Mouse (Mus musculus): Measurements from ENCODE around the gene Cpa4.

Cpa4 gene

GRCm38 (mm10) chr6:30568069-30568468 is at the start of gene Cpa4:
Gene Cpa4, plus strand, starts transcription at chr6:30568369.
- in situ Hi-C loops (cut with MseI, MboI), result no loop called here

GRCm38 (mm10) chr6:30520400-30520799 is 47.8 kb upstream of the Cpa4 start:
- in situ Hi-C loops (cut with MseI, MboI), result no loop called here

GRCm38 (mm10) chr6:30525456-30526332 is 42.5 kb upstream of the Cpa4 start:
- in situ Hi-C loops (cut with MseI, MboI), result no loop called here

DNA sequence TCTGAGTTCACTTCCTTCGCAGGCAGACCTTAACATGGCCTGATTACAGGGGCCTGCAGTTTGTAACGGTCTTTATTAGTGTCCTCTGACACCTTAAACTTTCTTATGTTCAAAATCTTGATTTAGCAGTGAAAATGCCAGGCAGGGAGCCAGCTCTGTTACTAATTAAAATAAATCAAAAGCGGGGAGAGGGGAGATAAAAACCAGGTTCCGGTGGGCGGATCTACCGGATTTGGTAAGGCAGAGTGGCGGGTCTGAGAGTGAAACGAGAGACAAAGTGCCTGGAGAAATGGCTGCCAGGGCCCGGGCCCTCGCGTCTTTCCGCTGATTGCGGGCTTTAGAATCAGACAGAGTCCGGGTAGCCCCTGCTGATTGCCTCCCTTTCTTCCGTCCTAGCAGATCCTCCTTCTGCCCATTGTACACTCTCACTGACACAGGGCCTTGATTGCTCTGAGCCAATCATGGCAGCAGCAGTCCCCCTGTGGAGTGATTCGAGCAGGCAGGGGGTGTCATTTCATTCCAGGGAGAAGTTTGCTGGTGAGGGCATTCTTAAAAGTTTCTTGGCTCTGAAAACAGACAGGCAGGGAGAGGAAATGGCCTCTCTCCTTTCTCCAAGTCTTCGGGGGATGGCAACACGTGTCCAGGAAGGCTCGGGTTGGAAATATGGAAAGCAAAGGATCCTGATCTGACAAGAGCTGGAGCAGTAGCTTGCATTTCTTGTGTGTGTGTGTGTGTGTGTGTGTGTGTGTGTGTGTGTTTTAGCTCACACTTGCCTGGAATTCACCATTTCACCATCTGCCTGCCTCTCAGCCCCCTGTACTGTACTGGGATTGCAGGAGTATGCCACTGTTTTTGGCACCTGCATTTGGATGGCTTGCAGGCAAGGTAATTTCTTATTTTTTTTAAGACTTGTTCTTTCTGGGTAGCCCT is 41.3 kb upstream of the Cpa4 start:
- in situ Hi-C loops (cut with MseI, MboI), result no loop called here

DNA sequence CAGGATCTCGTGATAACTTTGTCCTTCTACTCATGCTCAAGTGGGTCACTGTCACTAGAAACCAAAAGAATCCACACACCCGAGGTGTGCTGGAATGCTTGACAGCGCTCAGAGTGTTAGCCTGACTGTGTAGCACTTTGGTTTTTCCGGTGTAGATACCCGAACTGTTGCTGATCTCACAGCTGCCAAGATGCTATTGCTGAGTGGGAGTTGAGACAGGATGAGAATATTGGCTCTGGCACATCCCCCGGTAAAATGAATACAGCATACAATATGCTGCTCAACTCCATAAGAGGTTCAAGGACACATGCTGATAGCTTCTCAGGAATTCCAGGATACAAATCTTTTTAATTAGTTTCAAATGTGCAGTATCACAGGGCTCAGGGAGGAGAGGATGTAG is 39.4 kb upstream of the Cpa4 start:
- in situ Hi-C loops (cut with MseI, MboI), result no loop called here

DNA sequence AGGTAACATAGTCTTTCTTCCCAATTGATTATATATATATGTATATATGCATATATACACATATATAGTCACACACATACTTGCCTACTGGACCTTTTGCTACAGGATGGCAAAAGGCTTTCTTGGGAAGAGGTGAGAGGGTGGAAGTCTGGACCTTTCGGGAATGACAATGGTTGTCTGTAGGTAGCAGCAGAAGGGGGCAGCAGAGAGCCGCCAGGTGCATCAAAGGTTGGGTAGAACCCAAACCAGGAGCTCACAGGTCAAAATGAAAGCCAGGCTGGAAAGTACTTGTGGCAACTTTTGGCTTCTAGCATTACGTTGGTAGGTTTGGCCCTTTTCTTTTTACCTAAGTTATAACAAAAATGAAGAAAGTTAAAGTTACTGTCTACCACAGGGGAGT is 32.8 kb upstream of the Cpa4 start:
- in situ Hi-C loops (cut with MseI, MboI), result no loop called here

- in situ Hi-C loops (cut with MseI, MboI), result no loop called here
Observed at GRCm38 (mm10) chr6:30538240-30538639, 29.9 kb upstream of the Cpa4 start.

DNA sequence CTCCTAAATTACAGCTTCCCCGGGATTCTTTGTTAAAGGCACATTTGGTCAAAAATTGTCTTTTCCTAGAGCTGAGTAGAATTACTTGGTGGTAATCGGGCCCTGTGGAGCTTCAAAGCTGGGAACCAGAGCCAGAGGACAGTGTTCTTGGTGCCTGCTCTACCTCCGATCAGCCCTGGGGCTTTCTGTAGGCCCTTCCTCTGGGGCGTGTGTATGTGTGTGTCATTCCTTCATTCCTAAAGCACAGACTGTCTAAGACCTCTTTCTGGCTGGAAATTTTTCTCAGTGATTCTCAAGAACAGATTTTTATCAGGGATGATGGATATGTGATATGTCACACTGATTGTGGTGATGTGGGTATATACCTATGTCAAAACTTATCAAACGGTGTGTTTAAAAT is 29.4 kb upstream of the Cpa4 start:
- in situ Hi-C loops (cut with MseI, MboI), result no loop called here

- in situ Hi-C loops (cut with MseI, MboI), result no loop called here
Observed at GRCm38 (mm10) chr6:30541009-30541799, 27.0 kb upstream of the Cpa4 start, which contains the start of gene Cpa2. Gene Cpa2, plus strand, starts transcription at chr6:30541582.

DNA sequence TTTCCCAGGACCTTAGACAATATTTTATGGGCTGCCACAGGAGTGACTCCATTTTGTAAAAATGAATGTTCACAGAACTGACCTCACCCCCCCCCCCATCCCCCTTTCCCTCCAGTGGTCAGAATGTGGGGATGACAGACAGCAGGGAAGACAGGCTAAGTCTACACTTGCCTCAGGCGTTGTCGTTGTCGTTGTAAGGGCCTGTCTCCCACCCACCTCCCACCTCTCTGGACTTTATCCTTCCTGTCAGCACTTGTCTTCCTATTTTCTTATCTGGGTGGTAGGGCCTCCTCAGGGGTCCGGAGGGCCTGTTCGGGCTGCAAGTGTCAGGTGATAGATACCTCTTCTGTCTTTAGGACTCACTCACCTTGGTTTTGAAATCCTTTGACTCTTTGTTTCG is 25.9 kb upstream of the Cpa4 start:
- in situ Hi-C loops (cut with MseI, MboI), result no loop called here

- in situ Hi-C loops (cut with MseI, MboI), result no loop called here
Observed at GRCm38 (mm10) chr6:30543077-30543476, 25.1 kb upstream of the Cpa4 start.

DNA sequence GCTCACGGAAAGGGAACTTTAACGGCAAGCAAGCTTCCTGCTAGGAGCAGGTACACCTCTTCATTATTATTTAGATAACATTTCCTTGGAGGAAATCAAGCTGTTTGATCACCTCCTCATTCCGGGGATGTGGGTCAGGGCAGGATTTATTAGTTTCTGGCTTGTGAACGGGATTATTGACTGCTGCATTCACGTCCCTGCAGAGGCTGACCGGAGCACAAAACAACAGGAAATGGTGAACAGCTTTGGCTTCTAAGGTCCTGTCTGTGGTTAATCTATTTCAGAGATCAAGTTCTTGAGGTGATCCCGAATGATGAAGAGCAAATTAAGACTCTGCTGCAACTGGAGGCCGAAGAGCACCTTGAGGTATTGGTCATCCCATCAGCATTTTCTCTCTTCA is 24.3 kb upstream of the Cpa4 start:
- in situ Hi-C loops (cut with MseI, MboI), result no loop called here

GRCm38 (mm10) chr6:30545689-30546088 is 22.5 kb upstream of the Cpa4 start:
- in situ Hi-C loops (cut with MseI, MboI), result no loop called here

- in situ Hi-C loops (cut with MseI, MboI), result no loop called here
Observed at GRCm38 (mm10) chr6:30546571-30547273, 21.4 kb upstream of the Cpa4 start.

DNA sequence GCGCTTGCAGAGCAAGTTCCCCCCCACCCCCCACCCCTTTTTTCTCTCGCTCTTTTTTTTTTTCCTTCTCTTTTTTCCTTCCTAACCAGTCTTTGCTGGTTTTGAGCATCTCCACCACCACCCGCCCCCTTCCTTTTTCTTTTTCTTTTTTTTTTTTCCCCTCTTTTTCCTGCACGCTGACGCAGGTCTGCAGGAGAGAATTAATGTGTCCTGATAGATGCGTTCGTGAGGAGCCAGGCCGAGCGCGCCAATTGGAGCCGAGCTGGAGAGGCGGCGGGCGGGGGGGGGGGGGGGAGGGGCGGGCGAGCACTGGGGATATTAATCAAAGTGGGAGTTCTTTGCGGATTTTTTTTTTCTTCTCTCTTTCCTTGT is 20.9 kb upstream of the Cpa4 start:
- in situ Hi-C loops (cut with MseI, MboI), result no loop called here

- in situ Hi-C loops (cut with MseI, MboI), result no loop called here
Observed at GRCm38 (mm10) chr6:30547656-30548306, 20.4 kb upstream of the Cpa4 start.

- in situ Hi-C loops (cut with MseI, MboI), result no loop called here
Observed at GRCm38 (mm10) chr6:30549231-30549761, 18.9 kb upstream of the Cpa4 start.

DNA sequence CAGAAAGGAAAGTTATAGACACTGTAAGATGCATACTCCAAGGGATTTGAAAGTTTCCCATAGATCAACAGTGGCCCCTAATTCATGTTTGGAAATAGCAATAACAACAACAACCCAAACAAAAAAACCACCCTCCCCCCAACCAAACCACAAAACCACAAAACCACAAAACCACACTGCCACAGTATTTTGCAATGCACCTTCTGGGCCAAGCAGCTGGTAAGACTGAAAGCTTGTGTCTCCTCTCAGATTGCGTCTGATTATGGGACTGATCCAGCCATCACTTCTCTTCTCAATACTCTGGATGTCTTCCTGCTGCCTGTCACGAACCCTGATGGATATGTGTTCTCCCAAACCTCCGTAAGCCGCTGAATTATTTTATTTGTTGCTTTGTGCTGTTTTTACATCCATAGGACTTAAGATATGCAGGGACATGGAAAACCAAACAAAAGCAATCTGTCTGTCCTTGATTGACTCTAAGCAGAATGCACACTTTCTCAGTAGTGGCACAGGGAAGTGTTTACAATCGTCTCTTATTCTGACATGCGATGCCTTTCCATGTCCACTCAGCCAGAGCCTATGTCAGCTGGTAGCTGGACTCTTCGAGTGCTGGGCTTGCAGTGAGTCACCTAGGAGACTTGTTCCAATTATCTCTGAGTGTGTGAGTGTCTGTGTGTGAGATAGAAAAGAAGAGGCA is 17.5 kb upstream of the Cpa4 start:
- in situ Hi-C loops (cut with MseI, MboI), result no loop called here

DNA sequence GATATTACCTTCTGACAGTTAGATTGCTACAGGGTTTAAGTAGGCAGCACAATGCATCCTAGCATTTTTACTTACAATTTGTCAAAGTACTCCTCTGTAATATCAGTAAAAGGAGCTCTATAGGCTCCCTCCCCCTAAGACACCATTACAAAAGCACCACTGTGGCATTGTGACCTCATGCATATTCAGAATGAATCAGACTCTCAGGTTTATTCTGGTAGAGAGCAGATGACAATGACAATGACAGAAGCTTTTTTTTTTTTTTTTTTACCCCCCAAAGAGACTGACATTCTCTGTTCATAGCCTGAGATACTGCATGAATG is 17.0 kb upstream of the Cpa4 start:
- in situ Hi-C loops (cut with MseI, MboI), result no loop called here
